Mouse (Mus musculus) CH12.LX (cell line): ENCODE results near the gene Esrra. TPM values are rescaled to one million over a fixed set of nuclear protein-coding genes. Genes with fewer than 3 reads are reported as not detected.

Source experiments
- DNase-seq: peaks from one replicate; pipeline ENCODE4 v3.0.0-alpha.2; 2013; ENCODE audit errors: extremely low read depth
- H3K27ac ChIP-seq: 2 replicates; pipeline ENCODE4 v1.5.1; 2012; ENCODE audit warnings: low read depth, mild to moderate bottlenecking, control low read depth, moderate library complexity; ENCODE audit not compliant: insufficient read depth
- H3K27me3 ChIP-seq: replicated peaks from 2 replicates; pipeline ENCODE3; 2012; ENCODE audit warnings: inconsistent platforms
- H3K36me3 ChIP-seq, 2 experiments: replicated peaks in 1 of 2; 2 replicates each; pipeline versions ENCODE3 to v1.6.1; 2012; ENCODE audit warnings: inconsistent platforms in 1 of 2, low read length in 1 of 2, mild to moderate bottlenecking in 1 of 2, mixed read lengths in 1 of 2, moderate library complexity in 1 of 2; ENCODE audit not compliant: control insufficient read depth in 1 of 2, insufficient read depth in 1 of 2
- H3K4me1 ChIP-seq, 2 experiments: 2 replicates each; pipeline ENCODE4 v1.6.1; 2012; ENCODE audit warnings: inconsistent platforms in 1 of 2, moderate library complexity in 1 of 2; ENCODE audit not compliant: insufficient read depth in 2 of 2, control insufficient read depth in 1 of 2
- H3K4me2 ChIP-seq: 2 replicates; pipeline ENCODE4 v1.6.1; 2012; ENCODE audit warnings: low read depth, mild to moderate bottlenecking, control low read depth; ENCODE audit not compliant: poor library complexity, insufficient read depth, severe bottlenecking
- H3K4me3 ChIP-seq, 3 experiments: fragments of 150-350 bp in 1 of 3; sonication (generic) in 1 of 3; replicated peaks in 1 of 3; 2 replicates each; pipeline versions ENCODE3 to v1.5.1; 2011 to 2012; ENCODE audit warnings: low read depth in 2 of 3, low read length in 2 of 3, mild to moderate bottlenecking in 2 of 3, moderate library complexity in 2 of 3, control low read depth in 1 of 3, improper control_type of control experiment in 1 of 3, inconsistent platforms in 1 of 3, mixed read lengths in 1 of 3; ENCODE audit not compliant: poor library complexity in 1 of 3
- H3K79me2 ChIP-seq: replicated peaks from 2 replicates; pipeline ENCODE4 v1.6.1; 2012; ENCODE audit warnings: mild to moderate bottlenecking, moderate library complexity; ENCODE audit not compliant: control insufficient read depth, poor library complexity, insufficient read depth, severe bottlenecking; ENCODE audit errors: extremely low read depth
- H3K9ac ChIP-seq: 2 replicates; pipeline ENCODE4 v1.6.1; 2012; ENCODE audit warnings: low read depth, mild to moderate bottlenecking, control low read depth, moderate library complexity; ENCODE audit not compliant: insufficient read depth
- H3K9me3 ChIP-seq: replicated peaks from 2 replicates; pipeline ENCODE3; 2012; ENCODE audit warnings: low read length, inconsistent platforms, mixed read lengths
- BHLHE40 ChIP-seq: IDR thresholded peaks from 2 replicates; pipeline ENCODE4 v1.6.1; 2011; ENCODE audit warnings: mild to moderate bottlenecking, low read depth, low read length, improper control_type of control experiment
- CHD1 ChIP-seq: IDR thresholded peaks from 2 replicates; pipeline ENCODE4 v1.6.1; 2012; ENCODE audit warnings: low read depth, low read length, improper control_type of control experiment, inconsistent platforms
- ETS1 ChIP-seq: conservative IDR thresholded peaks from 2 replicates; pipeline ENCODE4 v1.6.1; 2012; ENCODE audit warnings: low read depth, mild to moderate bottlenecking, inconsistent platforms, low read length, improper control_type of control experiment, moderate library complexity
- GABPA ChIP-seq: IDR thresholded peaks from 2 replicates; pipeline ENCODE4 v1.6.1; 2012; ENCODE audit warnings: low read depth, low read length, improper control_type of control experiment, inconsistent platforms; ENCODE audit not compliant: insufficient replicate concordance
- JUN ChIP-seq: IDR thresholded peaks from 2 replicates; pipeline ENCODE4 v1.6.1; 2011; ENCODE audit warnings: low read depth, mild to moderate bottlenecking, low read length, improper control_type of control experiment, moderate library complexity; ENCODE audit not compliant: insufficient read depth
- MAFK ChIP-seq: IDR thresholded peaks from 2 replicates; pipeline ENCODE4 v1.6.1; 2011; ENCODE audit warnings: low read length, improper control_type of control experiment; ENCODE audit not compliant: insufficient replicate concordance
- POLR2A ChIP-seq: IDR thresholded peaks from 2 replicates; pipeline ENCODE4 v1.6.1; 2011; ENCODE audit warnings: low read depth, mild to moderate bottlenecking, improper control_type of control experiment, low read length
- RAD21 ChIP-seq: IDR thresholded peaks from 2 replicates; pipeline ENCODE4 v1.6.1; 2011; ENCODE audit warnings: low read depth, mild to moderate bottlenecking, low read length, improper control_type of control experiment, moderate library complexity
- RCOR1 ChIP-seq: conservative IDR thresholded peaks from 2 replicates; pipeline ENCODE4 v1.6.1; 2012; ENCODE audit warnings: low read depth, mild to moderate bottlenecking, inconsistent platforms, low read length, improper control_type of control experiment
- UBTF ChIP-seq: IDR thresholded peaks from 2 replicates; pipeline ENCODE4 v1.6.1; 2012; ENCODE audit warnings: low read depth, mild to moderate bottlenecking, inconsistent platforms, low read length, improper control_type of control experiment, moderate library complexity
- USF2 ChIP-seq: conservative IDR thresholded peaks from 2 replicates; pipeline ENCODE4 v1.6.1; 2011; ENCODE audit warnings: low read depth, low read length, improper control_type of control experiment
- ZC3H11A ChIP-seq: IDR thresholded peaks from 2 replicates; pipeline ENCODE4 v1.6.1; 2012; ENCODE audit warnings: low read depth, mild to moderate bottlenecking, inconsistent platforms, low read length, improper control_type of control experiment
- ZKSCAN1 ChIP-seq: IDR thresholded peaks from 2 replicates; pipeline ENCODE4 v1.6.1; 2012; ENCODE audit warnings: low read depth, inconsistent platforms, low read length, improper control_type of control experiment, borderline replicate concordance
- ZMIZ1 ChIP-seq: IDR thresholded peaks from 2 replicates; pipeline ENCODE4 v1.6.1; 2012; ENCODE audit warnings: low read depth, mild to moderate bottlenecking, inconsistent platforms, low read length, improper control_type of control experiment
- dilution Hi-C: fragments of 300-500 bp; cut with MboI; formaldehyde crosslinking; loops from 2 replicates; pipeline ENCODE4 v1.14.3; 2020; ENCODE audit warnings: low sequenced_read_pairs; ENCODE audit not compliant: extremely low pct_unique_long_range_greater_than_20kb, extremely low pct_ligation_motif_present
- in situ Hi-C: fragments of 300-500 bp; cut with MboI; formaldehyde crosslinking; loops from 3 replicates; pipeline ENCODE4 v1.14.3; 2019; ENCODE audit warnings: low sequenced_read_pairs, low pct_ligation_motif_present, low pct_unique_long_range_greater_than_20kb, mixed read lengths
- polyA plus RNA-seq: library from polyadenylated mRNA; unstranded; fragments of >175 nt; gene quantifications from 2 replicates; pipeline ENCODE4 v1.2.1, GENCODE M21; 2012; ENCODE audit warnings: low read depth; ENCODE audit not compliant: insufficient read length
- total RNA-seq, 2 experiments: library from RNA; depleted of rRNA; stranded (reverse); fragments of 300-350 nt in 1 of 2; fragments of >200 nt in 1 of 2; gene quantifications; 2 replicates each; pipeline ENCODE4 v1.2.3; 2012 to 2014

The Esrra gene
- total and polyA plus RNA-seq, 3 experiments, result 13.6 to 28.7 (median 15.6) TPM

DNA sequence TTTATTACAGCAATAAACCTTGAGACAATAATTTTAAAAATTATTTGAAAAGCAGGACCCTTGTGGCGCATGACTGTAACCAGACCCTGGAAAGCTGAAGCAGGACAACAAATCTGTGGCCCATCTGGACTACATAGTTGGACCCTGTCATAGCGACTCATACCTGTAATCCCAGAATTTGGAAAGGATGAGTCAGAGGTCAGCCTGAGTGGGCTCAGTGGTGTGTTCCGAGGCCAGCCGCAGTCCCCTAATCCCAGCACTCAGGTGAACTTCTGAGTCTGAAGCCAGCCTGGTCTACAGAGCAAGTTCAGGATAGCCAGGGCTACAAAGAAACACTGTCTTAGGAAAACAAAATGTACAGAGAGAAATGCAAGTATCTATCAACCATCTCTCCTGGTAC, 60.2 kb downstream of the Esrra start:
- no peak overlapping the region for H3K27ac ChIP-seq
- H3K79me2 ChIP-seq, result peaks cover 13% of the 10 kb centered on the region
- DNase-seq, result no peak
- dilution Hi-C loops, result no loop called here
- H3K9ac ChIP-seq, result no peak overlapping the region
- H3K4me2 ChIP-seq, result no peak overlapping the region
- TF ChIP-seq MAFK (no peak), ZC3H11A (no peak), UBTF (no peak), RCOR1 (no peak), JUN (no peak), USF2 (no peak), ETS1 (no peak), BHLHE40 (no peak), CHD1 (no peak), RAD21 (no peak), ZMIZ1 (no peak), POLR2A (no peak), ZKSCAN1 (no peak), GABPA (no peak)
- peaks cover 4 to 36% of the 10 kb centered on the region in 2 experiments for H3K36me3 ChIP-seq
- in situ Hi-C loops, result no loop called here
- H3K9me3 ChIP-seq, result peaks cover 5% of the 10 kb centered on the region
- H3K4me1 ChIP-seq, result peaks cover 9 to 23% of the 10 kb centered on the region in 2 experiments; a peak in 3 of 4 replicates
- H3K27me3 ChIP-seq, result no peaks in the 10 kb centered on the region
- H3K4me3 ChIP-seq, result no peak overlapping the region

Other genes starting within 250 kb of the Esrra start
- gene Rps6ka4, start 81.2 kb downstream of the Esrra start, total RNA-seq (2012; rRNA removed), result 7.8 and 9.8 TPM in 2 replicates
- 6.5 and 6.6 TPM in 2 replicates for gene Rps6ka4, start 81.2 kb downstream of the Esrra start, total RNA-seq (2014; rRNA removed)
- gene Rps6ka4, start 81.2 kb downstream of the Esrra start, polyA plus RNA-seq, result 14.0 and 18.3 TPM in 2 replicates
- gene Ccdc88b, start 63.6 kb downstream of the Esrra start, total RNA-seq (2012; rRNA removed), result 57.0 and 76.4 TPM in 2 replicates
- gene Ccdc88b, start 63.6 kb downstream of the Esrra start, total RNA-seq (2014; rRNA removed), result 19.3 and 20.5 TPM in 2 replicates
- gene Ccdc88b, start 63.6 kb downstream of the Esrra start, polyA plus RNA-seq, result 53.0 and 56.4 TPM in 2 replicates
- gene Trmt112, start 12.1 kb downstream of the Esrra start, total RNA-seq (2012; rRNA removed), result 191 and 198 TPM in 2 replicates
- 89.5 and 97.9 TPM in 2 replicates for gene Trmt112, start 12.1 kb downstream of the Esrra start, total RNA-seq (2014; rRNA removed)
- 158 and 212 TPM in 2 replicates for gene Trmt112, start 12.1 kb downstream of the Esrra start, polyA plus RNA-seq
- gene Prdx5, start 11.7 kb downstream of the Esrra start, total RNA-seq (2012; rRNA removed), result 72.6 and 74.8 TPM in 2 replicates
- 77.2 and 83.5 TPM in 2 replicates for gene Prdx5, start 11.7 kb downstream of the Esrra start, total RNA-seq (2014; rRNA removed)
- gene Prdx5, start 11.7 kb downstream of the Esrra start, polyA plus RNA-seq, result 137 TPM in 2 replicates
- not detected in 2 replicates for gene Catsperz, start 3.6 kb upstream of the Esrra start, total RNA-seq (2012; rRNA removed)
- gene Catsperz, start 3.6 kb upstream of the Esrra start, total RNA-seq (2014; rRNA removed), result not detected in 2 replicates
- 1.2 TPM in 1 of 2 replicates, not detected in the other for gene Catsperz, start 3.6 kb upstream of the Esrra start, polyA plus RNA-seq
- gene Kcnk4, start 12.7 kb upstream of the Esrra start, total RNA-seq (2012; rRNA removed), result 0.21 TPM in 1 of 2 replicates, not detected in the other
- not detected in 2 replicates for gene Kcnk4, start 12.7 kb upstream of the Esrra start, total RNA-seq (2014; rRNA removed)
- gene Kcnk4, start 12.7 kb upstream of the Esrra start, polyA plus RNA-seq, result 0.80 TPM in 1 of 2 replicates, not detected in the other
- 37.8 and 38.0 TPM in 2 replicates for gene Bad, start 20.0 kb upstream of the Esrra start, total RNA-seq (2012; rRNA removed)
- gene Bad, start 20.0 kb upstream of the Esrra start, total RNA-seq (2014; rRNA removed), result 27.7 and 28.5 TPM in 2 replicates
- 33.3 and 39.6 TPM in 2 replicates for gene Bad, start 20.0 kb upstream of the Esrra start, polyA plus RNA-seq
- gene Gpr137, start 20.7 kb upstream of the Esrra start, total RNA-seq (2012; rRNA removed), result 14.1 and 18.1 TPM in 2 replicates
- gene Gpr137, start 20.7 kb upstream of the Esrra start, total RNA-seq (2014; rRNA removed), result 8.8 and 9.0 TPM in 2 replicates
- 14.0 and 14.4 TPM in 2 replicates for gene Gpr137, start 20.7 kb upstream of the Esrra start, polyA plus RNA-seq
- gene Ppp1r14b, start 53.2 kb upstream of the Esrra start, total RNA-seq (2012; rRNA removed), result 256 and 329 TPM in 2 replicates
- gene Ppp1r14b, start 53.2 kb upstream of the Esrra start, total RNA-seq (2014; rRNA removed), result 151 and 167 TPM in 2 replicates
- 179 and 241 TPM in 2 replicates for gene Ppp1r14b, start 53.2 kb upstream of the Esrra start, polyA plus RNA-seq
- gene Plcb3, start 54.7 kb upstream of the Esrra start, total RNA-seq (2012; rRNA removed), result 6.4 and 7.5 TPM in 2 replicates
- 3.0 and 4.1 TPM in 2 replicates for gene Plcb3, start 54.7 kb upstream of the Esrra start, total RNA-seq (2014; rRNA removed)
- gene Plcb3, start 54.7 kb upstream of the Esrra start, polyA plus RNA-seq, result 7.8 and 8.2 TPM in 2 replicates
- gene Fkbp2, start 58.7 kb upstream of the Esrra start, total RNA-seq (2012; rRNA removed), result 44.6 and 50.4 TPM in 2 replicates
- 17.6 and 20.7 TPM in 2 replicates for gene Fkbp2, start 58.7 kb upstream of the Esrra start, total RNA-seq (2014; rRNA removed)
- gene Fkbp2, start 58.7 kb upstream of the Esrra start, polyA plus RNA-seq, result 87.0 and 97.7 TPM in 2 replicates
- 12.9 and 13.2 TPM in 2 replicates for gene Vegfb, start 65.8 kb upstream of the Esrra start, total RNA-seq (2012; rRNA removed)
- gene Vegfb, start 65.8 kb upstream of the Esrra start, total RNA-seq (2014; rRNA removed), result 3.2 and 3.5 TPM in 2 replicates
- 28.4 and 35.1 TPM in 2 replicates for gene Vegfb, start 65.8 kb upstream of the Esrra start, polyA plus RNA-seq
- gene Dnajc4, start 70.8 kb upstream of the Esrra start, total RNA-seq (2012; rRNA removed), result 9.7 and 11.2 TPM in 2 replicates
- gene Dnajc4, start 70.8 kb upstream of the Esrra start, total RNA-seq (2014; rRNA removed), result 6.2 and 7.5 TPM in 2 replicates
- 12.7 and 13.9 TPM in 2 replicates for gene Dnajc4, start 70.8 kb upstream of the Esrra start, polyA plus RNA-seq
- gene Nudt22, start 74.3 kb upstream of the Esrra start, total RNA-seq (2012; rRNA removed), result 24.6 and 26.6 TPM in 2 replicates
- 9.0 and 11.2 TPM in 2 replicates for gene Nudt22, start 74.3 kb upstream of the Esrra start, total RNA-seq (2014; rRNA removed)
- 10.8 and 11.1 TPM in 2 replicates for gene Nudt22, start 74.3 kb upstream of the Esrra start, polyA plus RNA-seq
- 4.1 and 4.7 TPM in 2 replicates for gene Trpt1, start 74.3 kb upstream of the Esrra start, total RNA-seq (2012; rRNA removed)
- gene Trpt1, start 74.3 kb upstream of the Esrra start, total RNA-seq (2014; rRNA removed), result 2.8 and 3.4 TPM in 2 replicates
- gene Trpt1, start 74.3 kb upstream of the Esrra start, polyA plus RNA-seq, result 2.1 and 3.1 TPM in 2 replicates
- 57.4 and 58.4 TPM in 2 replicates for gene Fermt3, start 97.7 kb upstream of the Esrra start, total RNA-seq (2012; rRNA removed)
- 47.0 and 58.7 TPM in 2 replicates for gene Fermt3, start 97.7 kb upstream of the Esrra start, total RNA-seq (2014; rRNA removed)
- 65.1 and 67.3 TPM in 2 replicates for gene Fermt3, start 97.7 kb upstream of the Esrra start, polyA plus RNA-seq
- 178 and 246 TPM in 2 replicates for gene Stip1, start 118.2 kb upstream of the Esrra start, total RNA-seq (2012; rRNA removed)
- gene Stip1, start 118.2 kb upstream of the Esrra start, total RNA-seq (2014; rRNA removed), result 200 and 202 TPM in 2 replicates
- 314 and 344 TPM in 2 replicates for gene Stip1, start 118.2 kb upstream of the Esrra start, polyA plus RNA-seq
- gene Macrod1, start 135.0 kb upstream of the Esrra start, total RNA-seq (2012; rRNA removed), result not detected in 2 replicates
- not detected in 2 replicates for gene Macrod1, start 135.0 kb upstream of the Esrra start, total RNA-seq (2014; rRNA removed)
- 1.00 and 1.0 TPM in 2 replicates for gene Macrod1, start 135.0 kb upstream of the Esrra start, polyA plus RNA-seq
- not detected in 2 replicates for gene Flrt1, start 183.9 kb upstream of the Esrra start, total RNA-seq (2012; rRNA removed)
- not detected in 2 replicates for gene Flrt1, start 183.9 kb upstream of the Esrra start, total RNA-seq (2014; rRNA removed)
- gene Flrt1, start 183.9 kb upstream of the Esrra start, polyA plus RNA-seq, result not detected in 2 replicates